Mouse (Mus musculus) adrenal gland (tissue): ENCODE data around the gene Tmed9.
"Not testable (repeated sequence)": the region's sequence is repeated elsewhere in the genome, so short reads cannot be mapped to it uniquely, and the experiment has no call there.

Source experiments
- intact Hi-C: fragments of 180-260 bp; cut with DNase I; formaldehyde crosslinking; loops from one replicate; pipeline ENCODE4 v1.15.1; 2025

Tmed9 gene

GRCm38 (mm10) chr13:55567001-55567400, 6.5 kb upstream of the Tmed9 start:
- intact Hi-C loops = no loop called here

GRCm38 (mm10) chr13:55567949-55568348, 5.6 kb upstream of the Tmed9 start:
- intact Hi-C loops = no loop called here

GRCm38 (mm10) chr13:55568524-55568923, 5.0 kb upstream of the Tmed9 start:
- intact Hi-C loops = not testable (repeated sequence)

GRCm38 (mm10) chr13:55569726-55570285, 3.7 kb upstream of the Tmed9 start:
- intact Hi-C loops = no loop called here

- intact Hi-C loops = no loop called here
These were observed 3.1 kb upstream of the Tmed9 start for GRCm38 (mm10) chr13:55570286-55570973.

- intact Hi-C loops = no loop called here
These were observed 2.3 kb upstream of the Tmed9 start, which contains the start of gene Fam193b for GRCm38 (mm10) chr13:55571027-55571751. Gene Fam193b (minus strand): TSS chr13:55571120.

GRCm38 (mm10) chr13:55571977-55572376, 1.6 kb upstream of the Tmed9 start:
- intact Hi-C loops = no loop called here

- intact Hi-C loops = no loop called here
These were observed 789 bp downstream of the Tmed9 start for GRCm38 (mm10) chr13:55574321-55574720.

- intact Hi-C loops = no loop called here
These were observed 2.4 kb downstream of the Tmed9 start for GRCm38 (mm10) chr13:55575932-55576331.

- intact Hi-C loops = not testable (repeated sequence)
These were observed 3.3 kb downstream of the Tmed9 start for GRCm38 (mm10) chr13:55576872-55577271.

GRCm38 (mm10) chr13:55578086-55578485, 4.6 kb downstream of the Tmed9 start:
- intact Hi-C loops = no loop called here

GRCm38 (mm10) chr13:55591961-55592490, 18.5 kb downstream of the Tmed9 start:
- intact Hi-C loops = no loop called here

GRCm38 (mm10) chr13:55592512-55593253, 19.2 kb downstream of the Tmed9 start:
- intact Hi-C loops = no loop called here

- intact Hi-C loops = no loop called here
These were observed 19.8 kb downstream of the Tmed9 start for GRCm38 (mm10) chr13:55593254-55593747.

GRCm38 (mm10) chr13:55595375-55595774, 21.8 kb downstream of the Tmed9 start:
- intact Hi-C loops = no loop called here

- intact Hi-C loops = no loop called here
These were observed 23.3 kb downstream of the Tmed9 start for GRCm38 (mm10) chr13:55596802-55597201.

GRCm38 (mm10) chr13:55599566-55600540, 26.3 kb downstream of the Tmed9 start, which contains the start of gene B4galt7:
Gene B4galt7 (plus strand): TSS chr13:55599896.
- intact Hi-C loops = loop anchor here (2.0 to 10.0 kb wide), 2 partner anchors 41 to 125 kb away; partner anchors contain the start of gene Pcbd2

- intact Hi-C loops = loop anchor here (2.0 to 10.0 kb wide), 2 partner anchors 40 to 124 kb away; partner anchors contain the start of gene Pcbd2
These were observed 27.1 kb downstream of the Tmed9 start for GRCm38 (mm10) chr13:55600657-55601056.

GRCm38 (mm10) chr13:55601611-55602010, 28.1 kb downstream of the Tmed9 start:
- intact Hi-C loops = loop anchor here (2.0 to 10.0 kb wide), 2 partner anchors 39 to 123 kb away; partner anchors contain the start of gene Pcbd2
